Mouse (Mus musculus): ENCODE results near the gene Osbpl6. TPM values are rescaled to one million over a fixed set of nuclear protein-coding genes. Genes with fewer than 3 reads are reported as not detected.

Osbpl6 gene
- total and polyA plus RNA-seq, 3 experiments: 5.9 to 13.5 (median 11.4) TPM

- H3K4me1 ChIP-seq (ENCODE audit: control insufficient read depth, insufficient read depth, low read length): no peaks in the 10 kb centered on the region
- no peaks in the 10 kb centered on the region for H3K27me3 ChIP-seq (ENCODE audit: control insufficient read depth, insufficient read depth, low read length)
- WGBS: 28% methylated on average over 13 of the region's 13 CpGs
- TF ChIP-seq POLR2A (IDR thresholded peaks at IDR 0.05; ENCODE audit: insufficient read depth, low read depth, low read length) (no peak), CTCF (IDR thresholded peaks at IDR 0.05) (no peak), EP300 (IDR thresholded peaks at IDR 0.05; ENCODE audit: insufficient read depth, low read depth, low read length) (no peak)
- DNase-seq: no peak
- H3K79me2 ChIP-seq (replicated peaks; ENCODE audit: control insufficient read depth, insufficient read depth, low read length): no peaks in the 10 kb centered on the region
- peak overlapping the region; percentile 79 for H3K27ac ChIP-seq
- intact Hi-C loops (cut with DNase I): loop anchor here (1.0 kb wide), 1 partner anchor 25 kb away; the partner anchor contains the start of gene Fkbp7
- peak overlapping the region; percentile 85 for H3K4me3 ChIP-seq
- no peaks in the 10 kb centered on the region; the same call in 1 of the 2 replicates for H3K36me3 ChIP-seq (ENCODE audit: control insufficient read depth, insufficient read depth, low read length)
- peak overlapping the region; percentile 44 for H3K9ac ChIP-seq (ENCODE audit: low read depth, low read length)
These were observed 242.4 kb downstream of the Osbpl6 start for GRCm38 (mm10) chr2:76648666-76649141.

Small RNA genes lying within 50 kb of the gene (microRNA-seq; reads per million reads assigned to microRNA genes)
- gene Gm23164: 0 reads per million in 2 experiments

Other genes starting within 250 kb of the Osbpl6 start
- gene Pde11a, start 67.7 kb upstream of the Osbpl6 start, total RNA-seq (2021): 1 to 10 TPM; 1.2 to 1.4 TPM
- 0.12 and 0.47 TPM in 2 replicates for gene Pde11a, start 67.7 kb upstream of the Osbpl6 start, polyA plus RNA-seq (2012; rRNA removed)
- under 1 TPM in 1 of 2 experiments, not detected in 1; 0.73 TPM for gene Cyct, start 46.1 kb upstream of the Osbpl6 start, total RNA-seq (2021)
- not detected in 2 replicates for gene Cyct, start 46.1 kb upstream of the Osbpl6 start, polyA plus RNA-seq (2012; rRNA removed)
- 10 to 100 TPM; 18.1 to 22.9 TPM for gene Rbm45, start 36.5 kb upstream of the Osbpl6 start, total RNA-seq (2021)
- gene Rbm45, start 36.5 kb upstream of the Osbpl6 start, polyA plus RNA-seq (2012; rRNA removed): 6.9 and 11.4 TPM in 2 replicates
- 10 to 100 TPM; 12.1 to 12.4 TPM for gene Prkra, start 241.5 kb downstream of the Osbpl6 start, total RNA-seq (2021)
- 9.6 and 14.7 TPM in 2 replicates for gene Prkra, start 241.5 kb downstream of the Osbpl6 start, polyA plus RNA-seq (2012; rRNA removed)
- gene Pjvk, start 242.0 kb downstream of the Osbpl6 start, total RNA-seq (2021): not detected
- 0.08 TPM in 1 of 2 replicates, not detected in the other for gene Pjvk, start 242.0 kb downstream of the Osbpl6 start, polyA plus RNA-seq (2012; rRNA removed)